Mouse (Mus musculus) G1E (cell line): ENCODE results near the gene Rap1gds1.

Source experiments
- CTCF ChIP-seq: IDR thresholded peaks from 2 replicates; pipeline ENCODE4 v1.5.1; 2012; ENCODE audit warnings: low read depth, low read length, inconsistent platforms, mixed read lengths
- POLR2AphosphoS5 ChIP-seq: IDR thresholded peaks from 2 replicates; pipeline ENCODE4 v1.6.1; 2012; ENCODE audit warnings: low read depth, low read length, inconsistent platforms; ENCODE audit not compliant: insufficient replicate concordance
- TAL1 ChIP-seq: conservative IDR thresholded peaks from 2 replicates; pipeline ENCODE4 v1.6.1; 2012; ENCODE audit warnings: low read depth, low read length, inconsistent platforms, mixed read lengths

DNA sequence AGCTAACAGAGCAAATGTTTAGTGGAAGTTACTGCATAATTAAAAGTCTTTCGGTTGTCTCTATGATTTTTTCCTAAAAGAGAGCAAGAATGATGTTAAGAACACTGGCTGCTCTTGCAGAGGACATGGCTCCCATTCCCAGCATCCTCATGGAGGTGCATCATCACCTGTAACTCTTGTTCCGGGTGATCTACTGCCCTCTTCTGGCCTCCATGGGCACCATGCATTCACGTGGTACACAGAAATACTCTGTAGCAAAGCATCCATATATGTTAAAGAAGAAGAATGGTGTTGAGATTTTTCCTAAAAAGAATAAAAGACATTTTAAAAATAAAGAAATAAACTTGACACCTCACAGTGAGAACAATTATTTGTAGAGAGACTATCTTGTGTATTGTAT is 3.0 kb upstream of the Rap1gds1 start:
- TF ChIP-seq POLR2AphosphoS5 (no peak), CTCF (no peak), TAL1 (no peak)
